Mouse (Mus musculus): ENCODE data around the gene Jam2. TPM values are rescaled to one million over a fixed set of nuclear protein-coding genes. Genes with fewer than 3 reads are reported as not detected.

Jam2 gene
- polyA plus RNA-seq (2016; fragmentation: Nextera tagmentation; extraction: Ambion mirVana): 3.5 and 4.6 TPM in 2 replicates

DNA sequence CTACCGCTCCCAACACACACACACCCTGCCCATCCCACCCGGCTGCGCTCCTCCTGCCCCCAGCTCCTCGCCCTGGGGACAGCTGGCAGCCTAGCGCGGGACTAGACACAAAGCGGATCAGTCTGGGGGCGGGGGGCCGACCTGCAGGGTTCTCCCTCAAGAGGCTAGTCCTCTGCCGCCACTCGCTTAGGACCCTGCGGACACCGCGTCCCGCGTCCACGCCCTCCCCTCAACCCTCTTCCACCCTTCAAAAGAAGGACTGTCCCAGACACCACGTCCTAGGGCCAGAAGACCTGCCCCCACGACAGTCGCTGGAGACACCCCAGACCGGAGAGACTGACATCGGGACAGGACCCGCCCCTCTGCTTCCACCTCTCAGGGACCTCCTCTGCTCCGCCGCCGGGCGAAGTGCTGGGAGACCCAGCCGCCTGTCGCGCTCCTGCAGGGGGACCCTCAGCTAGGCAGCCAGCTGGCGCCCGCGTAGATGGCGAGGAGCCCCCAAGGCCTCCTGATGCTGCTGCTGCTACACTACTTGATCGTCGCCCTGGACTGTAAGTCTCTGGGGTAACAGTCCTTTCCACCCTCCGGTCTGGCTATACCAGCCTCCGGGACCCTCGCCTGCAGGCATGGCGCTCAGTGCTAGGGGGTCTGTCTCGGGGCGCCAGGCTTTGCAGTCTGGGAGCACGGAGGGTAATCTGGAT, at the start of gene Jam2:
Gene Jam2, plus strand, starts transcription at position 121 of the 701 bp plus-strand sequence.
- under 1% methylated on average over 43 of the region's 43 CpGs for WGBS
- DNase-seq (ENCODE audit: low spot score): peak; percentile 84
- Histone ChIP-seq H3K27me3 (ENCODE audit: insufficient read depth, poor library complexity, severe bottlenecking) (no peaks in the 10 kb centered on the region; the same call in 1 of the 2 replicates), H3K4me3 (peak within 1 kb of the TSS; percentile 69), H3K27ac (peak within 1 kb of the TSS; percentile 60), H3K4me1 (0 out of 2 replicates have a peak, but pooled peaks cover 7% of the 10 kb centered on the region), H3K9me3 (no peaks in the 10 kb centered on the region), H3K36me3 (no peaks in the 10 kb centered on the region)

DNA sequence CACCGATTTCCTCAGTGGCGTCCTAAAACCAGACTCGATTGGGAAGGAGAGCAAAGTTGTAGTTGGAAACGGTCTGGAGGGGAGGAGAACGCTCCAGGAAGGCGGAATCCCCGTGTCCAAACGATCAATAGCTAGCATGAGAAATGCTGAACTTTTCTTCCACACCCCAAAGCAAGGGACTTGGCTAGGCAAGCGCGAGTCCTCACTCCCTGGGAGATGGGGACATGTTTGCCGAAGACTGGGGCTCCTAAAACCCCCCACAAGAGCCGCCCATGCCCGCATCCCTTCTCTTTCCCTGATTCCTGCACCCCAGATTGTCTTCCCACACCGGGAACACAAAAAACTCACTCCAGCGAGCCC, 39.1 kb upstream of the Jam2 start:
- peak; percentile 78 for DNase-seq (ENCODE audit: low spot score)
- peak overlapping the region; percentile 89 for H3K27ac ChIP-seq
- WGBS: 1% methylated on average over 15 of the region's 15 CpGs
- peaks cover 21% of the 10 kb centered on the region for H3K36me3 ChIP-seq
- no peaks in the 10 kb centered on the region for H3K9me3 ChIP-seq
- H3K4me1 ChIP-seq: peaks cover 5% of the 10 kb centered on the region
- no peaks in the 10 kb centered on the region for H3K27me3 ChIP-seq (ENCODE audit: insufficient read depth, poor library complexity, severe bottlenecking)
- H3K4me3 ChIP-seq: peak overlapping the region; percentile 81

DNA sequence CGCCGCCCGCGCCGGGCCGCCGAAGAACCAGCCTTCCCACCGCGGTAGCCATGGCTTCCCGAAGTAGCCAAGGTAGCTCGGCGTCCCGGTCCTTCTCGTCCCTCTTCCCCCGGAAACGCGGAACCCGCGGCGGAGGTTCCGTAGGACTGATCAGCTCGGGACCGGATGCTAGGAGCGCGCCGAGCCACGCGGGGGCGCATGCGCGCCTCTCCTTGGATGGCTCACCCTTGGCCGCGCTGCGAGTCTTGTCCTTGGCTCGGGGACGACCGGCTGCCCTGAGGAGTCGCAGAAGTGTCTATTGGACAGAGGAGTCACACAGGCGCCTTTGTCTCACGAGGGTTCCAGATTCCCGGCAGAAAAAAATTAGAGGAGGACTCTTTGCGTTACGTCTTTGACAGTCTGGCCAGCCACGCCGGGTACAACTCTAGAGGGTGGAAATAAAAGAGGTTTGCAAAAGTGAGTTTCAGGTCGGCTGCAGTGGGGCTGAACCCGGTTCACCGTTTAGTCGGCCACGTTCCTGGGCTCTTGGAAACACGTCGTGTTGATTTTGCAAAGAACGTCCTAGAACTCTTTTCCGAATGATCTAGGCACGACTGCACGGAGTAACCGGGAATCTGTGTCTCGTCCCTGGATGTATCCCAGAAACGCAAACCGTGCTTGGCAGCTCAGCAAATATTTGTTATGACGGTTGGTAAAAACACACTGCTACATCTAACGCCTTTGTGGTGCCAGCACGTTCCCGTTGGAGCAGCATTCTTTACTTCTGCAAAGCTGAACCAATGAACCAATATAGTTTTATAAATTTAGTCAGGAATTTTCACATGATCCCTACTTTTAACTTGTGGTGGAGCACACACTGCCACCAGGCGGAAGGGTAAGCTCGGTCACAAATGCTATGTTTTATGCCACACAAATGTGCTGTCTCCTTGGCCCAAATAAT, 38.5 kb upstream of the Jam2 start, which contains the start of gene Mrpl39:
Gene Mrpl39, minus strand, starts transcription at position 577 of the 940 bp plus-strand sequence.
- H3K36me3 ChIP-seq: peaks cover 15% of the 10 kb centered on the region
- peak within 1 kb of the TSS; percentile 89 for H3K27ac ChIP-seq
- H3K9me3 ChIP-seq: no peaks in the 10 kb centered on the region
- peak within 1 kb of the TSS; percentile 81 for H3K4me3 ChIP-seq
- WGBS: 1% methylated on average over 66 of the region's 66 CpGs
- DNase-seq (ENCODE audit: low spot score): peak; percentile 97
- peaks cover 5% of the 10 kb centered on the region for H3K4me1 ChIP-seq
- H3K27me3 ChIP-seq (ENCODE audit: insufficient read depth, poor library complexity, severe bottlenecking): no peaks in the 10 kb centered on the region

DNA sequence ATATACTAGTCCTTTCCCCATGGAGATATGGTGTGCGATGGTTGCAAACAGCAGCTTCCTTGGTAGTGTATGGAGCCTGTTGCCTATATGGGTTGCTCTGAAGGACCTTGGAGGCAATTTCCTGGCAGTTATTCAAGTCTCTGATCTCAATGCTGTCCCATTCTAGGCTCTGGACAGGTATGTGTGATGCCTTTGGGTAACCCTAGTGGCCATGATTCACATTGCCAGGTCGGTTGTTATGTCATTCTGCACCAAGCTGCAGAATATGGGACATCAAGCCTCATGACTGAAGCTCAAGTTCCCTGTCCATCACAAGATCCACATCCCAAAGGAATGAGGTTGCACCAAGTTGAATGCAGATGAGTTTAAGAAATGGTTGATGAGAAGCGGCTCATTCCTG, 36.6 kb upstream of the Jam2 start:
- no peaks in the 10 kb centered on the region for H3K36me3 ChIP-seq
- H3K4me3 ChIP-seq: no peak overlapping the region
- WGBS: 73% methylated on average over 3 of the region's 3 CpGs
- DNase-seq (ENCODE audit: low spot score): no peak
- H3K27me3 ChIP-seq (ENCODE audit: insufficient read depth, poor library complexity, severe bottlenecking): no peaks in the 10 kb centered on the region
- no peaks in the 10 kb centered on the region for H3K9me3 ChIP-seq
- H3K27ac ChIP-seq: no peak overlapping the region
- peaks cover 5% of the 10 kb centered on the region for H3K4me1 ChIP-seq

DNA sequence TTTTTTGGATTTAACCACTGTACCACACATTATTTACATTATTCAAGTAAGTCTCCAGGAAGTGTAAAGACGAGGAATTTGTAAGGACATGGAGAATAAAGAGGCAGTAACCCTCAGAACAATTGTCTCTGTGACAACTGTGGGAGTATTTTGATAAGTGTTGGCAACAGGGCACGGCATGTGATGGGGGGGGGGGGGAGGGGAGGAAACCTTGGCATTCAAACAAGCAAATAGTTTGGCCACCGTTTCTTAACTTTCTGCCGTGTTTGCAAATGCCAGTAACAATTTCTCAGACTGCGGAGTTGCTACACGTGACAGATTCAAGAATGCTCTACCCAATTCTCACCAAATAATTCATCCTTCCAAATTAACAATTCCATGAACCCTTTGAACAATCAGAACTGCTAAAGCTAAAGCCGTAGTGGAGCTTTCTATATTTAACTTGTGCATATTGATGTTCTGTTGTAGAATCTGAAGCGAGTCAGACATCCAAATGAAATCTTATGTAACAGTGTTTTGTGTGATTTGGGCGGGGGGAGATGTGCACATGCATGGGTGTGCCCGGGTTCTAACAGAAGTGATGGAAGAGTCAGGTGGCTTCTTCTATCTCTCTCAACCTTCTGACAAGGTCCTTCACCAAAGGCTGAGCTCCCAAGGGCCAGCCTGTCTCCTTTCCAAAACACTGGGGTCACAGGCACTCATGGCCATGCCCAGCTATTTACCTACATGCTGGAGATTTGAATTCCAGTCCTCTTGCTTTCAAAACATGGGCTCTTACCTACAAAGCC, 29.0 kb upstream of the Jam2 start:
- no peak overlapping the region for H3K4me3 ChIP-seq
- no peak overlapping the region for H3K27ac ChIP-seq
- no peaks in the 10 kb centered on the region for H3K4me1 ChIP-seq
- 70% methylated on average over 10 of the region's 10 CpGs for WGBS
- H3K36me3 ChIP-seq: no peaks in the 10 kb centered on the region
- DNase-seq (ENCODE audit: low spot score): no peak
- H3K9me3 ChIP-seq: no peaks in the 10 kb centered on the region
- no peaks in the 10 kb centered on the region for H3K27me3 ChIP-seq (ENCODE audit: insufficient read depth, poor library complexity, severe bottlenecking)

DNA sequence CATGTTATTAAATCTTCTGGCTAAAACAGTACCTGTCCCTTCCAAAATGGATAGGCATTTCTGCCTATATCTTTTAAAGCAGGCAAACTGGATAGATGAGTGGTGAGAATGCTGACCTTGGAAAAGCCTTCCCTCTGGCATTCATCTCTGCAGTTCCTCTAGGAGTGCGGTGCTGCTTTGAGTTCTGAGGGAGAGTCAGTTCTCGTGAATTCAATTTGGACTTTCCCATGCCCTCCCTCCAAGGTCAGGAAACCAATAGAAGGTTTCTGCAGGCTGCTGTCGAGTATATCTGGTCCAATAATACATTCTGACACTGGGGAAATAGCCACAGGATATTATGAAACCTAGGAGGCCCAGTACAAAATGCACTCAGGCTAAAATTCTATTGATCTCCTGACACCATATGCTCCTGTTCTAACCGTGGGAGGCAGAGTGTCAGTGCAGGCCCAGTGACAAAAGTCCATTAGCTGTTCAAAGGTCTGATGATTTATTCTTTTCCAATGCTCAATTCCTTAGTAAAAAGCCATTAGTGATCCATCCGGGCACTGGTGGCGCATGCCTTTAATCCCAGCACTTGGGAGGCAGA, 28.1 kb upstream of the Jam2 start:
- Histone ChIP-seq H3K4me3 (no peak overlapping the region), H3K27ac (no peak overlapping the region)

DNA sequence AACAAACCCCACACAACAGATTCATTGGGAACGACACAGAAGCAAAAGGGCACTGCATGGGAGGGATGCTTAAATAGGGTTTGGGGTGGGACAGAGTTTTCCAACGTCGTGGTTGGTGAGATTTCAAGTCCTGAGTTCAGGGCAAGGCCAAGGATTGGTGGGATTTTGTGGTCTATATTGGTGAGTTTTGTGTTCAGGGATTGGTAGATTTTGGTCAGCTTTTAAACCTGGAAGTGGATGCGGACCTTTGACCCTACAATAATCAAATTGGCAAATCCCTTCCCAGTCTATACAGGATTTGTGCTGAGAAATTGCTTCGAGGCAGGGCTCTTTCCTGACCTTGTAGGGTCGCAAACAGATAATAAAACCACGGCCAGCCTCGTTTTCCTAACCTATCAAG, 6.0 kb upstream of the Jam2 start:
- Histone ChIP-seq H3K27me3 (ENCODE audit: insufficient read depth, poor library complexity, severe bottlenecking) (no peaks in the 10 kb centered on the region), H3K9me3 (no peaks in the 10 kb centered on the region), H3K36me3 (no peaks in the 10 kb centered on the region), H3K4me3 (no peak overlapping the region), H3K27ac (no peak overlapping the region), H3K4me1 (no peaks in the 10 kb centered on the region)
- DNase-seq (ENCODE audit: low spot score): no peak
- 83% methylated on average over 8 of the region's 8 CpGs for WGBS

More for the DNA sequence above, 28.1 kb upstream of the Jam2 start:
- Histone ChIP-seq H3K36me3 (no peaks in the 10 kb centered on the region), H3K9me3 (no peaks in the 10 kb centered on the region), H3K4me1 (no peaks in the 10 kb centered on the region), H3K27me3 (ENCODE audit: insufficient read depth, poor library complexity, severe bottlenecking) (no peaks in the 10 kb centered on the region)
- no peak for DNase-seq (ENCODE audit: low spot score)
- 72% methylated on average over 6 of the region's 6 CpGs for WGBS

DNA sequence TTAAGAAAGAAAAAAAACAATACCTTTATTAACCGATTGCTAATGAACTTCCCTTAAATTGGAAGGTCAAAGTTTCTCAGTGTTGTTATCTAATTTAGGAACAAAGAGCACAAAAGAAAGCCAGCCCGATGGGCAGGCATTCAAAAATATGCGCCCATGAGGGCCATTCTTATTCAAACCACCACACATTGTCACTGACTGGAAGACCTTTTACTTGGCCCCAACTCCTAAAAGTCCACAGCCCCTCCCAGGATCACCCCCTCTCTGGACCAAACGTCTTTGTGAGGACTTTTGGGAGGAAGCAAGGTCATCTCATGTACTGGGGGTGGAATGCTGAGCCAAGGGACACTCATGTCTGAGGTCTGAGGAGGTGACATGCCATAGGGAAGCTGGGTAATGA, 4.7 kb upstream of the Jam2 start:
- Histone ChIP-seq H3K4me3 (no peak overlapping the region), H3K36me3 (no peaks in the 10 kb centered on the region), H3K4me1 (0 out of 2 replicates have a peak, but pooled peaks cover 7% of the 10 kb centered on the region), H3K27ac (no peak overlapping the region), H3K27me3 (ENCODE audit: insufficient read depth, poor library complexity, severe bottlenecking) (no peaks in the 10 kb centered on the region), H3K9me3 (no peaks in the 10 kb centered on the region)
- WGBS: 67% methylated on average over 4 of the region's 4 CpGs
- no peak for DNase-seq (ENCODE audit: low spot score)

DNA sequence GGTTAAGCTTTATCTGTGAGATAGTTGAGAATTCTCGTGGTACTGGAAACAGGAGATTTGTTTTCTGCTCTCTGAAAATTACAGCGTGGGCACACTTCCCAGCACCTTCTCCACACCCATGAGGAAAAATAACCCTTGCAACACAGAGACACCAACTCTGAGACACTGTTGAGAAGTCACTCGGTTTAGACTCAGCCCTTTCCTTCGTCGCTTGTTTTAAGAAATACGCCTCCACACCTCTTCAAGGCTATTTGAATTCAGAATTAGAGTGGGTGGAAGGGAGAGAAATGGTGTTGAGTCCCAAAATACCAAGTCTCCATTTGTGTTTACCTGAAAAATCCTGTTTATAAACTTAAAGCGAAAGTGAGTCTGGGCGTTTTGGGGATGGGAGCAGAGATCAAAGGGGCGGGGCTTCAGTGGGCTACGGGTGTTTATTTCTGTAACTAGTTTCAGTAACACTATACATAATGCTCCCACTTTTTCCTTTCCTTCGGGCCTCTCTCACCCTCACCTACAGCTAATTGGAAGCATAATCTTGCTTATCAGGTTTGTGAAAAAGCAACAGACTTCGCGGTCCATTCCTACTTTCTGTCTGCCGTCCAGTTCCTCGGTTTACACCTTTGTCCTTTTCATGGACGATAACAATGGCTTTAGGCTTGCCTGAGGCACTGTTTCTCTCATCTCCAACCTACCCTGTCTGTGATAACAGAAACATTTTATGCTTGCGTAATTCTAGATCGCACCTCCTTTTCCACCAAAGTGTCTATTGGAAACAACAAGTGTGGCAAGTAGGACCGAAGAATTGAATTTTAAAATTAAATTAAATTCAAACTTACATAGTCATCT, 4.1 kb upstream of the Jam2 start:
- Histone ChIP-seq H3K4me3 (no peak overlapping the region), H3K36me3 (no peaks in the 10 kb centered on the region), H3K4me1 (0 out of 2 replicates have a peak, but pooled peaks cover 7% of the 10 kb centered on the region), H3K9me3 (no peaks in the 10 kb centered on the region), H3K27ac (no peak overlapping the region), H3K27me3 (ENCODE audit: insufficient read depth, poor library complexity, severe bottlenecking) (no peaks in the 10 kb centered on the region; the same call in 1 of the 2 replicates)
- WGBS: 80% methylated on average over 19 of the region's 19 CpGs
- no peak for DNase-seq (ENCODE audit: low spot score)

DNA sequence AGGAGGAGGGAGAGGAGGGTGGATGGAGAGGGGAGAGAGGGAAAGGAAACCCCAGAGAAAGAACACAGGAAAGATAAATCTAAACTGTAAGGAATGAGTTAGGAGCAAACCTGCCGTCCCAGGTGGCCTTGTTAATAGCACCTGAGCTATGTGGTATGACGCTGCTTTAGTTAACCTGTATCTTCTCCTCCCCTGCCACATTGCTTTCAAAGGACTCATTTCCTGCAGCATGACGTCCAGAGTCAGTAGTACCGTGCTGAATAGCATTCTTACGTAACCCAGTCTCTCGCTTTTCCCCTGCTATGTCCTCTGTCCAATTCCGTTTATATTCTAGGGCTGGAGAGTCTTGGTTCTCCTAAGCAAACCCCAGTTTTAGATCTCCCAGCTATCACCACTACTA, 3.0 kb upstream of the Jam2 start:
- Histone ChIP-seq H3K4me3 (no peak overlapping the region), H3K27ac (no peak overlapping the region), H3K4me1 (0 out of 2 replicates have a peak, but pooled peaks cover 7% of the 10 kb centered on the region), H3K9me3 (no peaks in the 10 kb centered on the region), H3K27me3 (ENCODE audit: insufficient read depth, poor library complexity, severe bottlenecking) (no peaks in the 10 kb centered on the region; the same call in 1 of the 2 replicates), H3K36me3 (no peaks in the 10 kb centered on the region)
- DNase-seq (ENCODE audit: low spot score): no peak
- WGBS: 84% methylated on average over 7 of the region's 7 CpGs

DNA sequence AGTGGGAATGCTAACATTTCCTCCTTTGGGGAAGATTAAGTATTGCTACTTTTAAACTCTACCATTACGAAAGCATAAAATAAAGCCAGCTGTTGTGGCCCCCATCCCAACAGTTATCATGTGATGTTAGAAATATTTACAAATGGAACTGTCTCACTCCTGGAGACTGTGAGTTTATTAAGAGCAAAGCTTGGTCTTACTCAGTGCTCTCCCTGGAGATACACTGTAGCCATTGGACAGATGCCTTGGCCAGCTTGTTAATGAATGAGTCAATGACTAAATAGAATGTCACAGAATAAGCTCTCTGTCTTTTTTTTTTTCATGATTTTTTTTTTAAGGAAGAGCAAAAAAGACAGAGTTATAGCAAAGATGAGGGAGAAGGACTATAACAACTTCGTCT, 2.5 kb upstream of the Jam2 start:
- Histone ChIP-seq H3K36me3 (no peaks in the 10 kb centered on the region), H3K27me3 (ENCODE audit: insufficient read depth, poor library complexity, severe bottlenecking) (no peaks in the 10 kb centered on the region; the same call in 1 of the 2 replicates), H3K27ac (no peak overlapping the region), H3K4me1 (0 out of 2 replicates have a peak, but pooled peaks cover 7% of the 10 kb centered on the region), H3K4me3 (no peak overlapping the region), H3K9me3 (no peaks in the 10 kb centered on the region)
- WGBS: 79% methylated on average over 2 of the region's 2 CpGs
- no peak for DNase-seq (ENCODE audit: low spot score)

Measured in heart, embryonic 10.5 days (tissue).